Mouse (Mus musculus) cortical plate, adult 2 months (tissue): ENCODE results near the gene Srxn1.

ENCODE experiments used
- CTCF ChIP-seq: fragments of 200-500 bp; IDR thresholded peaks from 2 replicates; pipeline ENCODE4 v1.5.1; 2011; ENCODE audit warnings: mild to moderate bottlenecking, control low read depth, low read length; ENCODE audit not compliant: insufficient read depth; ENCODE audit errors: extremely low read depth
- POLR2A ChIP-seq: fragments of 200-500 bp; IDR thresholded peaks from 2 replicates; pipeline ENCODE4 v1.6.1; 2011; ENCODE audit warnings: mild to moderate bottlenecking, low read length, control low read depth; ENCODE audit not compliant: insufficient read depth; ENCODE audit errors: extremely low read depth

- no peak for TF ChIP-seq CTCF
- no peak for TF ChIP-seq POLR2A
Measured at GRCm38 (mm10) chr2:152150373-152150772, 45.1 kb downstream of the Srxn1 start.
